Mouse (Mus musculus) Muller cell, postnatal 12 days (primary cell): ENCODE results near the gene Fam151a.
"Not testable (repeated sequence)": the region's sequence is repeated elsewhere in the genome, so short reads cannot be mapped to it uniquely, and the experiment has no call there.

ENCODE experiments used
- DNase-seq: peaks from one replicate; pipeline ENCODE4 v3.0.0-alpha.2; 2015; ENCODE audit errors: inconsistent ontology term

Fam151a gene

GRCm38 (mm10) chr4:106733636-106734035, at the start of gene Fam151a:
TSS of gene Fam151a (plus strand) at chr4:106733889.
- no peak for DNase-seq

DNA sequence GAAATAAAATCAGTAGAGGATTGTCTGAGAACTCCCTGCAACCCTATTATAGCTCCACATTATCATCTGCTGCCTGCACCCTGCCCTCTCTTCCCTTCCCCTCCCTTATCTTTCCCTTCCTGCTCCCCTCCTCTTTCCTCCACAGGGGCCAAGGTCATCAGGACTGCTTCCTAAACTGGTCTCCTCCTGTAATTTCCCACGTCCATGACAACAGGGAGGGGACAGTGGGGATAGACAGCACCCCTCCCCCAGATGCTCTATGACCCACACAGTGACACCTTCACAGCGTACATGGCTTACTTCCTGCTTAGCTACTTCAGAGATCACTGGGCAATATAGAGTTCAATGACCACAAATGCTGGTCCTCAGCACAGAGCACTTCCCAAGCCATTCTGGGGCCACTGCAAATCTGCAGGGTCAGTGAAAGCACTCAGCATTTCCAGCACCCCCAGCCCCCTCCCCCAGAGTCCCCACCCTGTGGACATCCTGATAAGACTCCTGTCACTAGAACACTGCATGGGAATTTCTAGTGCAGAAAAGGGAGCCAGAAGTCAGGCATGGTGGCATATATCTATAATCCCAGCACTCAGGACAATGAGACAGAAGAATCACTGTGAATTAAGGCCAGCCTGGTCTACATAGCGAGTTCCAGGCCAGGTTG, 44.9 kb upstream of the Fam151a start:
- DNase-seq: no peak

DNA sequence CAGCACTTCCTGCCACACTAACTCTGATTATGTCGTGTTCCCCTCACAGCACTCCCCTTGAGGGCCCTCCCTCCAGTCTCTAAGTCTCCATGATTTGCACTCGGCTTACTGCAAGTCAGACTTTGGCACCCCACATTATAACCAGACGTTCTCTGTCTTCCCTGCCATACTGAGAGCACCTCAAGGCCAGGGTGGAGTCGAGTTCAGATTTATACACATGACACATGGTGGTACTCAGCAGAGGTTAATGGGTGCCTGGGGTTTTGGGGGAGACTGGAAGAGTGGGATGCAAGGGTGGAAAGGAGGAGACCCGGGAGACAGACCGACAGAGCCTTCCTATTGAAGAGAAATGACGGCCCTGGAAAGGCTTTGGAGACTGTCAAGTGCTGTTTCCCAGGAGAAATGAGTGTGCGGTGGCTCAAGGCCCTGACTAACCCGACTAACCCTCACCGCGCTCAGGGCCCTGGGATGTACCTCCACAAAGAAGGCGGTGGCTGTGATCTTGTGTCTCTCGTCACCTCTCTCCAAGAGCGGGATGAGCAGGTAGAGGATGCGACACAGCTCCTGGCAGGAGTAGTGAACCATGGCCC, 39.8 kb upstream of the Fam151a start:
- no peak for DNase-seq

DNA sequence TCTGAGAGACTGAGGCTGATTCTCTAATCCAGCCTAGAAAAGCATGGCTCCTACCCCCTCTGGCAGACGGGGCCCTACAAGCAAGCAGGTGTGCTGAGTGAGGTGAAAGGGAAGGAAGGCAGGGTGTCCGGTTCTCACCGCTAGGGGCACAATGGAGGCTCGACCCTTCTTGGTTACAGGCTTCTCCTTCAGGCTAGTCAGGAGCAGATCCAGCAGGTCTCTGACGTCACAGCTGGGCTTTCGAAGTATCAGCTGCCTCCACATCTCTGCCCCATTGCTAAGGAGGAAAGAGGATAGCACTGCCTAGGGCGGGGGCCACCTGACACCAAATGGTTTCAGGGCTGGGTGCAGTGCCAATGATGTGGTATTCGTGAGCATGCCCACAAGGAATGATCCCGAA, 33.7 kb upstream of the Fam151a start:
- peak; percentile 17 for DNase-seq

- no peak for DNase-seq
Measured at GRCm38 (mm10) chr4:106700798-106701197, 32.9 kb upstream of the Fam151a start.

- DNase-seq: no peak
Measured at GRCm38 (mm10) chr4:106703956-106704355, 29.7 kb upstream of the Fam151a start.

DNA sequence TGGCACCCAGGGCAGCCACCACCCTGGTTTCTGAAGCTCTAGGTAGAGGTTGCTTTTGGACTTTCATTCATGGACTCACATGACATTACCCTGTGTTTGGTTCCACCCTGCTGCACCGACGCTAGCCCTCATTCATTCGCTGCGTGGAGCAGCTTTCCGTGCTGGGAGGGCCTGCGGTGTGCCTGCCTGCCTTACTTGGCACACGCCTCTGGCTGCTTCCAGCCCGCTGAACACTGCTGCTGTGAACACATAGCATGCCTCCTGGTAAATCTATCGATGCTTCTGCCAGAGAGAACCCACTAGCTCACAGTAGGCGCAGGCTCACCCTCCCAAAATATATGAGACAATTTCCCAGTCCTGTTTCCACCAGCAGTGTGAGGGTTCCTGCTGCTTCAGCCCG, 29.3 kb upstream of the Fam151a start:
- DNase-seq: peak; percentile 53

DNA sequence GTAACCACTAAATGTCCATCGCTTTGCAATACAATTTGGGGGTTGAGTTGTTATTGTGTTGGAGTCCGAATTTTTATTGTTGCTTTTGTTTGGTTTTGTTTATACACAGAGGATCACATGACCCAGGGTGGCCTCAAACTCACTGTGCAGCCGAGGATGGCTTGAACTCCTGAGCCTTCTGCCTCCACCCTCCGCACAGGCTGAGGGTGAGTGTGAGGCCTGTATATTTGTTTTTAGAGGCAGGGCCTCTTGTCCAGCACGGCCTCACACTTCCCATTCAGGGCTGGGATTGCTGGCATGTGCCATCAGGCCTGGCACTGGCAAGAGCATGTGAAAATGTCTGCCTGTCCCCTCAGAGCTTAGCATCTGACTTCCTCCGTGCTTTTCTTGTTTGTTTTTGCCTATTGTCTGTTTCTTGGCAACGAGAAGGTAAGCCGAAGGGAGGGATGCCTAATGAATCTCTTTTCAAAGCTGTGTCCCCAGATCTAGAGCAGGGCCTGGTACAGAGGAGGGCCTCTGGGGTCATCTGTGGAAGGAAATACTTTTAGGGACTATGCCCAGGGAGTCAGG, 28.5 kb upstream of the Fam151a start:
- peak; percentile 40 for DNase-seq

- DNase-seq: peak; percentile 1
Measured at GRCm38 (mm10) chr4:106707957-106708356, 25.7 kb upstream of the Fam151a start.

DNA sequence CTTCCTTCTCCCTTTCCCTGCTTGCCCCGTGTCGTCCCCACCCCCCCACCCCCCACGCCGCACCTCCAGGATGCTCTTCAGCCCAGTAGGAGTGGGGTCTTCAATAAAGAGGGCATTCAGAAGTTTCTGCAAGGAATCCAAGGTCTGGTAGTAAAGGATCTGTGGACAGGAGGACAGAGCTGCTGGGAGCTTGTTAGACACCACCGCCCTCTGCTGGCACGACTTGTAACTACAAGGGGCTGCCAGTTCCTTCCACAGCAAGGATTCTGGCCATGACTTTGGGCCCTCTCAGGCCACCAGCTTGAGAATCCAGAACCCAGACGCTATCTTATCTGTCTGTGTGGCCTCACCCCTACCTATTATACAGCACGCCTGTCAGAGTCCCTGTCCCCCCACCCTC, 25.3 kb upstream of the Fam151a start:
- DNase-seq: peak; percentile 34

- DNase-seq: no peak
Measured at GRCm38 (mm10) chr4:106713622-106714021, 20.1 kb upstream of the Fam151a start.

GRCm38 (mm10) chr4:106720631-106721030, 13.1 kb upstream of the Fam151a start:
- no peak for DNase-seq

- no peak for DNase-seq
Measured at GRCm38 (mm10) chr4:106730814-106731213, 2.9 kb upstream of the Fam151a start, which contains the start of gene Mroh7. TSS of gene Mroh7 (minus strand) at chr4:106730925.

- not testable (repeated sequence) for DNase-seq
Measured at GRCm38 (mm10) chr4:106736884-106737283, 3.2 kb downstream of the Fam151a start.

- no peak for DNase-seq
Measured at GRCm38 (mm10) chr4:106737904-106738303, 4.2 kb downstream of the Fam151a start.

DNA sequence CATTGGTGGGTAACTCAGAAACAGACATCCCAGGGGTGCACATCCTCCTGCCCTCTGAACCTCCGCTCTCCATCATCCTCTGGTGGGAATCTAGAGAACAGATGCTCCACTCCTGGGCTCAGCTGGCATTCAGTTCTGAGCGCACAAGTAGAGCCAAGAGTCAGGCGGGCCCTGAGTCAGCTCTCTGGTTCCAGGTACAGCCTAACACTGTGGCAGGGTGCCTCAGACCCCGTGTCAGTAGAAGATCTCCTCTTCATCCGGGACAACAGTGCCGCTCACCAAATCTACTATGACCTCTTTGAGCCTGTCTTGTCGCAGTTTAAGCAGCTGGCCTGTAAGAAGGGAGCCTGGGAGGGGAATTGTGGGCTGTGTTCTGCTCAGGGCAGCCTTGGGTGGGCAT, 12.2 kb downstream of the Fam151a start:
- no peak for DNase-seq

- DNase-seq: no peak
Measured at GRCm38 (mm10) chr4:106747001-106747580, 13.4 kb downstream of the Fam151a start.

DNA sequence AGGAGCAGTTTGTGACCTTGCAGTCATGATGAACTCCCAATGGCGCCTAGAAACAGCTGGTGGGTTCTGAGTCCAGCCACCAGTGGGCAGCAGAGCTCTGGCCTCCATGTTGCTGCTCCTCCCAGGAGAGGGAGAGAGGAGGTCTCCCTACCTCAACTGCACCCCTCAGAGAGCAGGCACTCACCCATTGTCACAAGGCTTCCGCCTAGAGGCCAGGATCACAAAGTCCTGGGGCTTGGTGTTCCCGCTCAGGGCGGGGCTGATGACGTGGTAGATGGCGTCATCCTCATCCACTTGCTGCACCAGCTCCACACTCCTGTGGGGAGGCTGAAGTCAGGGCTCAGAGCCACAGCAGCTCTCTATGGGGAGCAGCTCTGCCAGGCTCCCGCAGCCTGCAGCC, 16.0 kb downstream of the Fam151a start:
- peak; percentile 67 for DNase-seq

DNA sequence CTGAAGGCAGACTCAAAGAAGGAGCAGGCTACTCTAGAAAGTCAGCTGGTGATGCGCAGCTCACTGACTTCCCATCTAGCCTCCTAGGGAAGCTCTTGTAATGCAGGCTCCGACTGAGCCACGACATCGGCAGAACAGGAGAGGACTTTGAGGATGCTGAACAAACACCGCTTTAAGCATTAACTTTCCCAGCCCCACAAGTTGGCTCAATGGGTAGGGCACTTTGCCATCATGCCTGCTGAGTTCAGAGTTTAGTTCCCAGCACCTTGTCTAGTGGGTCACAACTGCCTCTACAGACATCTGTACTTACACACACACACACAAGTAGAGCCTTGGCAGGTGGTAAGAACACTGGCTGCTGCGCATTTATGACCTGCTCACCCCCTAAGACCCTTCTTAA, 18.0 kb downstream of the Fam151a start:
- DNase-seq: no peak

DNA sequence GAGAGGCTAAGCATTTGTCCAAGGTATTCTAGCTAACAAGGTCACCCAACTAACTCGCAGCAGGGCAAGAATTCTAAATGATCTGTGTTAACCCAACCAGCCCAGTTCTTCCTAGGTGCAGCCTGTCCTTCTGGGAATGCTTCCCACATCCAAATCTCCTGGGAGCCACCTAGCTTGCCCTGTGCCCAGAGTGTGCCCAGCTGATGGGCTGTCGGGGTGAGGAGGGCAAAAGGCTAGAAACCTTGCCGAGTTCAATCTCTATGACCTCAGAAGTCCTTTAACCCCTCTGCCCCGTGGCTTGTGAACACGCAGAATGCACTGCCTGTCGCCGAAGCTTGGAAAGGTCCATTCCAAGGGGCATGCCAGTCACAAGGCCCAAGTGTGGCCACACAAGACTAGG, 30.5 kb downstream of the Fam151a start:
- no peak for DNase-seq

- no peak for DNase-seq
Measured at GRCm38 (mm10) chr4:106769306-106769705, 35.6 kb downstream of the Fam151a start.

DNA sequence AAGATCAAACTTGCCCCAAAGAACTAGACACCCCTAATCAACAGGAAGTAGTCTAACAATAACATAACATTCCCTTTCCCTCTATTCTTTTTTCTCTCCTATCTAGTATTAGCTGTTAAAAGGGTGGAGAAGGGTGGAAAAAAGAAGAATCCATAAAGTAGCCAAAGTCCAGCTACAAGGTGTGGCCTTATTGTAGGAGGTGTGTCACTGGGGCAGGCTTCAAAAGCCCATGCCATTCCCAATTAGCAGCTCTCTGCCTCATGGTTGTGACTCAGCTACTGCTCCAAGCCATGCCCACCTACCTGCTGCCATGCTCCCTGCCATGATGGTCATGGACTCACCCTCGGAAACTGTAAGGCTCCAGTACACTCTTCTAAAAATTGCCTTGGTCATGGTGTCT, 38.9 kb downstream of the Fam151a start:
- no peak for DNase-seq

GRCm38 (mm10) chr4:106775767-106776166, 42.1 kb downstream of the Fam151a start:
- not testable (repeated sequence) for DNase-seq
